Mouse (Mus musculus): ENCODE results near the gene Mif. TPM values are rescaled to one million over a fixed set of nuclear protein-coding genes. Genes with fewer than 3 reads are reported as not detected.

Gene Mif
- total RNA-seq, 2 experiments from 2014 or later: 439 to 454 TPM

- TF ChIP-seq CTCF (conservative IDR thresholded peaks at IDR 0.05): no peak
- DNase-seq (ENCODE audit: low spot score in 2 of 2): no peak
- no peak overlapping the region for H3K4me3 ChIP-seq
Observed at GRCm38 (mm10) chr10:75884742-75885141, 24.7 kb upstream of the Mif start.

GRCm38 (mm10) chr10:75883232-75883552, 23.2 kb upstream of the Mif start:
- DNase-seq (ENCODE audit: low spot score in 2 of 2): peak; percentile 75 to 80
- peak overlapping the region; percentile 15; the same call in 1 of the 2 replicates for H3K27ac ChIP-seq
- H3K4me3 ChIP-seq: peak overlapping the region; percentile 20; the same call in 1 of the 2 replicates
- TF ChIP-seq CTCF (conservative IDR thresholded peaks at IDR 0.05): peak; percentile 67

More at GRCm38 (mm10) chr10:75884742-75885141, 24.7 kb upstream of the Mif start:
- no peak overlapping the region for H3K27ac ChIP-seq

DNA sequence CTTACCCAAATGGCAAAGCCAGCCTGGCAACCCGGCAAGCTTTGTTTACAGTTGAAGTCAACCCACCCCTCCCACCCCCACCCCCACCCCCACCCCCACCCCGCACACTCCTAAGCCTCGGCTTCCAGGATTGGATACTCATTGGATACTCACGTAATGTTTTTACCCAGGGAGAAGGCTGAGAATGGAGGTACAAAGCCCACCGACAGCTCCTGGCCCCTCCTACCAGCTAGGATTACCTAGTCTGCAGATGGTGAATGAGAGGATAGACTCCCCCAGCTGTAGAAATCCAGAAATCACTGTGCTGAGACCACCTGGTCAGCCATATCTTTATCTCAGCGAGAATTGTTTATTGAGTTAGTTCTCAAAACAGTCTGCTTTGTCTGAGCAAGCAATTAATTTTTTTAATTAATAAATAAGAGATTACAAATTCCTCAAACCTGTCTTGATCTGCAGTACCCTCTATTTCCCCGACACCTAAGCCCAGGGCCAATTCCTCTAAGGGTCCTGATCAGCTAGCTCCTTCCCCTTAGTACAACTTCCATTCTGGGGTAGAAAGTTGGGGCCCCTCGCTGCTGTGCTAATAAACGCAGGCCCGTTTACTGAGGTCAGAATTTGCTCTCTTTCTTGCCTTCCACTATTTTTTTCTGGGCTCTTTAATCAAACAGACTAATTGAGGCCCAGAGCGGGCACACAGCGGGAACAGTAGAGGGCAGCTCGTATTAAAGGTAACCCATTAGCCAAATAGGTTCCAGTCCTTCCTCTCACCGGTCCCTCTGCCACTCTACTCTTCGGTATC, 22.6 kb upstream of the Mif start:
- Histone ChIP-seq H3K4me3 (peak overlapping the region; percentile 20; the same call in 1 of the 2 replicates), H3K27ac (peak overlapping the region; percentile 15; the same call in 1 of the 2 replicates)
- TF ChIP-seq CTCF (conservative IDR thresholded peaks at IDR 0.05): no peak
- no peak for DNase-seq (ENCODE audit: low spot score in 2 of 2)

- no peak for DNase-seq (ENCODE audit: low spot score in 2 of 2)
- no peak overlapping the region for H3K4me3 ChIP-seq
- peak overlapping the region; percentile 52 for H3K27ac ChIP-seq
- no peak for TF ChIP-seq CTCF (conservative IDR thresholded peaks at IDR 0.05)
Observed at GRCm38 (mm10) chr10:75881578-75882432, 21.8 kb upstream of the Mif start.

DNA sequence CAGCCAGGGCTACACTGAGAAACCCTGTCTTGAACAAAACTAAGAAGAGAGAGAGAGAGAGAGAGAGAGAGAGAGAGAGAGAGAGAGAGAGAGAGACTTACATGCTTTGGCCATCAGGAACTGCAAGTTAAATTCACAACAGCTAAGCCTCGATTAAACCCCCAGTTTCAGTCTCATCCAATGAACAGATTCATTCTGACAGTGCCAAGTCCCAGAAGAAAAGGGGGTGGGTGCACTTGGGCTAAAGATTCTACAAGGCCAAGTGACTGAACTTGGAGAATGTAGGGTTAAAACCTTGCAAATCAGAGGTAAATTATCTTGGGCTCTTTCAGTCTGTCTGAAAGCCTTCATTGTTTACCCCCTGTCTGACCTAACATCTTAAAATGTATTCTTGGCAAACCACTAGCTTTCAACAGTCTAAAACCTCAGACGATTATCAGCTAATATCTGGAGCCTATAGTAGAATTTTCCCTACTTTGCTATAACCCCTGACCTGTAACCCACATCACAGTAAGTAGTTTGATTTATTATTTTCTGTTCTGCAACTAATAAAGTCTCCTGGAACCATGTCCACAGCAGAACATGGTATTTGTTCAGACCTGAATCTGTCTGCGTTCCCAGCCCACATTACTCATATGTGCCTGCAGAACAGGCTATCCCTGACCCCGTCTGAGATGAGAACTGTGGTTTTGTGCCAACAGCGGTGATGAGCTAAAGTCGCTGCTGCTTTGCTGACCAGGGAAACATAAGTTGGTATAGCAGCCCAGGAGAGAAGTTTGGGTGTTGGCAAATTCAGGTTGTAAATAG, 20.9 kb upstream of the Mif start:
- H3K4me3 ChIP-seq: no peak overlapping the region
- peak overlapping the region; percentile 52 for H3K27ac ChIP-seq
- TF ChIP-seq CTCF (conservative IDR thresholded peaks at IDR 0.05): no peak
- DNase-seq (ENCODE audit: low spot score in 2 of 2): no peak

DNA sequence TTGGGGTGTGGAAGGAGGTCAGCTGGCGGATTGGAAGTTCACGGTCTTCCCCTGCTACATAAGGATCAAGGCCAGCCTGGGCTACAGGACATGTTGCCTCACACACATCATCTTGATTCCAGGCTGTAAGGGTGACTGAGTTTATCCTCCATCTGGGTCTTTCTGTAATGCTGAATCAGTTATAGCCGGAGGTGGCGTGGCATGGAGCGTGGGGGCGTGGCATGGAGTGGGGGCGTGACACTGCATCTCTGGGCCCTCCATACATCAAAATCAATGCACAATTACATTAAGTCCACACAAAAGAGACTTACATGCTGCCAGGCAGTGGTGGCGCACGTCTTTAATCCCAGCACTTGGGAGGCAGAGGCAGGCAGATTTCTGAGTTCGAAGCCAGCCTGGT, 20.3 kb upstream of the Mif start:
- no peak overlapping the region for H3K4me3 ChIP-seq
- TF ChIP-seq CTCF (conservative IDR thresholded peaks at IDR 0.05): no peak
- no peak overlapping the region for H3K27ac ChIP-seq
- DNase-seq (ENCODE audit: low spot score in 2 of 2): no peak

DNA sequence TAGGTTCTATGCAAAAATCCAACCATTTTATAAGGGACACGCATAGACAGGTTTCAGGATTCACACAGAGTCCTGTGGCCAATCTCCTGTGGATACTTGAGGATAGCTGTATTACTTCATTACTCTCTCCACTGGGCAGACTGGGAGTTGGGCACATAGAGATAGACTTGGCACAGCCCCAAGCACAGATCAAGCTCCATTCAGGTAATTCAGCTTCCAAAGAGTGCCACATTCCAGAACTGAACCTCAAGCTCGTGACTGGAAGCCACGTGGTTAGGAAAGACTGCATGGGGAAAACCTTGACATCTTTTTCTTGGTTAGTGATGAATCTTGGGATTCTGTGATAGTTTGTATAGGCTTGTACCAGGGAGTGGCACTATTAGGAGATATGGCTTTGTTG, 18.8 kb upstream of the Mif start:
- no peak for TF ChIP-seq CTCF (conservative IDR thresholded peaks at IDR 0.05)
- no peak for DNase-seq (ENCODE audit: low spot score in 2 of 2)
- Histone ChIP-seq H3K4me3 (no peak overlapping the region), H3K27ac (no peak overlapping the region)

DNA sequence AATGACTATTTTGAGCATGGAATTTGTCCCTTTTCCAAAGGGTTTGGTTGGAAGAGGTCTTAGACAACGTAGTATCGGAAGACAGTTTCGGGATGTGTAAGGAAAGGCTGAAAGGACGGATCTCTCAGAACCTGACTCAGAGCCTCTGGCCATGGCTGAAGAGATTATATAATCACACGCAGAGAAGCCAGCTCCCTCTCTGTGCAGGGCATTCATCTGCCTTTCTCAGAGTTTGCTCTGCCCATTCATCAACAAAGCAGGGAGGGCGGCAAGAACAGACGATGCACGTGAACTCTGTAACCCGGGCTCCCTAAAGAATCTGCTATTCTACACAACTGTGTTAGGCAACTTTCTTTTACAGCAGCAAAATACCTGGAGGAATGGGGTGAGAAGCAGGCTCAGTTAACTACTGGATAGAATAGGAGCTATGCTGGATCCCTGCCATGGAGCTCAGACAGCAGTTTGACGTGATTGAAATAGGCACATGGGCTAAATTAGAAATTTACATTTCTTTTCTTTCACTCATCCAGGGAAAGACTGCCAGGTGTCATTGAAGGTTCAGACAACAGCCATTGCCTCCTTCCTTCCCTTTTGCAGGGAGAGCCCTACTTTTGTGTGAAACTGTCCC, 13.6 kb upstream of the Mif start:
- H3K27ac ChIP-seq: peak overlapping the region; percentile 89
- TF ChIP-seq CTCF (conservative IDR thresholded peaks at IDR 0.05): no peak
- DNase-seq (ENCODE audit: low spot score in 2 of 2): no peak
- peak overlapping the region; percentile 58 for H3K4me3 ChIP-seq

DNA sequence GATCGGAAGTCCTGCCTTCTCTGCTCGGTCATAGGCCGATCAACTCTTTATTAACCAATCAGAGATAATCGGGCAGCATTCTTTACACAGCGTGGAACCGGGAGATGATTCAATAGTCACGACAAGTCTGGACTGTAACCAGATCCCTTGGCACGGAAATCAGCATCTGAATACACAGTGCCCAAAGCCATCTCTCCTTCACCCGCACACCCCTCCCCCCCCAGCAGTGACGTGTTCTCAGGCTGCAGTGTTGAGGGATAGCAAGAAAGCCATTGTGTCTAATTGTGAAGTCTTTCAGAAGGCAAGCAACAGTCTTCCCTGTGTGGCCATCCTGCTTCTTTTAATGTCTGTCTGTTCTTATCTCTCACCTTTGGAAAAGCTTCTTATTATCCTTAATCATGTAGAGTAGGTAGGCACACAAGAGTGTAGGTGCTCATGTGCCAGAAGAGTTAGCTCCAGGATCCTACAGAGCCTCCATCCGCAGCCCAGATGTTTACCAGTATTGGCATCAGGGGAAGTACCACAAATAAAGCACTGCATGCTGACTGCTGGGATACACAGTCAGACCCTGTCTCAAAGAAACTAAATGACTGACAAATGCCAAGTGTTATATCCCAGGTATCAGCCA, 13.0 kb upstream of the Mif start:
- peak overlapping the region; percentile 89 for H3K27ac ChIP-seq
- DNase-seq (ENCODE audit: low spot score in 2 of 2): peak; percentile 85 to 89
- TF ChIP-seq CTCF (conservative IDR thresholded peaks at IDR 0.05): no peak; the same call in 1 of the 2 replicates
- peak overlapping the region; percentile 58 for H3K4me3 ChIP-seq

DNA sequence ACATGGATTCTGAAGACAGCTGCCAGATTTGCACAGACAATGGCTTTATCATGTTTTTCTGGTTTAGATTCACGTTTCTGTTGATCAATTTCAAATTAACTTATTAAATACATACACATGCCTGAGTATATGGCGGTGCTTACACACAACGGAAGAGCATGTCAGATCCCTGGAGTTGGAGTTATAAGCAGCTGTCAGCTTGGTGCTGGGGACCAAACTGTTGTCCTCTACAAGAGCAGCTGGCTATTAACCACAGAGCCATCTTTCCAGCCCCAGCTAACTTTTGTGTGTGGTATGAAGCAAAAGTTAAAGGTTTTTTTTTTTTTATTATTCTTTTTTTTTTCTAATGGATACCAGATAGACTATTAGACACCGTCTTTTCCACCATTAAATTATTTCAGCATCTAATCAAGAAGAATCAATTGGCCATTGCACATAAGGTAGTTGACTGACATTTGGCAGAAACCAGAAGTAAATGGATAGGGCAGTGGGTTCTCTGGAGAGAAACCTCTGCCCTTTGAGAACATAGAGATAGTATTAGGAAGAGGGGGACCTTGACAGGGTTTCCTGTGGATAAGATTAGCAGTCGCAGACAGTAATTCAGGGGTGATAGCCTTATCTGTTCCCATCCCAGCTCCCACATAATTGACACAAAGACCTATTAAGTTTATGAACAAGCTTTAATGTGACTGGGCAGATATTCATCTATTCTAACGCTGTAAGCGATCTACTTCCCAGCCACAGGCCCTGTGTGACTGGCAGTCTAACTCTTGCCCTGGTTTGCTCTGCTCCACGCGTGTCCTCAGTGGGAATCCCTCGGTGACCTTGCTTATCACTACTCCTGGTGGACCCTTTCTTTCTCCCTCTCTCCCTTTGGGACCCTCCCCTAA, 12.2 kb upstream of the Mif start:
- DNase-seq (ENCODE audit: low spot score in 2 of 2): no peak
- H3K4me3 ChIP-seq: peak overlapping the region; percentile 58
- peak overlapping the region; percentile 89 for H3K27ac ChIP-seq
- no peak for TF ChIP-seq CTCF (conservative IDR thresholded peaks at IDR 0.05)

DNA sequence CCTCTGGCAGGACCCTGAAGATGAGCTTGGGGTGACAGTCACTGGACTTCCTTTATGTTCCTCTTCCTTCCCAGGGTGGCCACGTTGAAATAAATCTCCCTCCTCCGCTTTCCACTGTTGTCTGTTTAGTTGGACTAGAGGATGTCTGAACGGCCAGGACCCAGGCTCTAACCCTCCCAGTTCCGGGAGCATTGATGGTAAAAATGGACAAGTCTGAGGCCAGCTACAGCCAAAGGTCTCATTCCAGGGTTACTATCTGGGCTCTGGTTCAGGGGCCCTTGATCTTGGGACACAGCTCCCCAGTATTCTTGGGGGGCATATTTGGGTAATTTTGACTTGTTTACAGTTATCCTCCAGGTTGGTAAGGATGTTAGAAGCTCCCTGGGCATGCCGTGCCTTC, 1.5 kb upstream of the Mif start:
- no peak for DNase-seq (ENCODE audit: low spot score in 2 of 2)
- Histone ChIP-seq H3K4me3 (no peak overlapping the region), H3K27ac (no peak overlapping the region)
- no peak for TF ChIP-seq CTCF (conservative IDR thresholded peaks at IDR 0.05)

Measured in layer of hippocampus, adult 2 months (tissue).